8 mouse cellular contexts compared by ENCODE assay signal in genomic region chr2:30441518-30442497, GRCm38 (mm10). TPM values are rescaled to one million over a fixed set of nuclear protein-coding genes. Genes with fewer than 3 reads are reported as not detected.
DNase-seq lines count a peak whose midpoint lies in the region; ATAC-seq and TF ChIP-seq lines count a peak whose summit lies in the region.

No protein-coding gene starts in this region.

- H3K9me3 ChIP-seq in ES-Bruce4 (replicated peaks; ENCODE audit: control insufficient read depth, insufficient read depth, low read length, poor library complexity, severe bottlenecking): no peaks in the 10 kb centered on the region
- no peaks in the 10 kb centered on the region for H3K9me3 ChIP-seq in lung, embryonic 15.5 days

- peak; percentile 69 for ATAC-seq in frontal cortex, adult (ENCODE audit: low TSS enrichment)
- peak; percentile 47 to 54 for ATAC-seq in hematopoietic stem cell, adult 5-6 weeks (replicated peaks in 1 of 2; ENCODE audit: insufficient read depth in 1 of 2, low FRiP score in 2 of 2, low TSS enrichment in 1 of 2, low read depth in 1 of 2, poor library complexity in 2 of 2, severe bottlenecking in 2 of 2)
- ATAC-seq in lung, embryonic 15.5 days (ENCODE audit: borderline replicate concordance, extremely low read depth, low FRiP score, low TSS enrichment): peak; percentile 78

- peaks cover 29% of the 10 kb centered on the region for H3K36me3 ChIP-seq in ES-Bruce4 (ENCODE audit: control insufficient read depth, insufficient read depth, low read length, poor library complexity, severe bottlenecking)
- H3K36me3 ChIP-seq in lung, embryonic 15.5 days: peaks cover 46% of the 10 kb centered on the region

- H3K4me2 ChIP-seq in lung, embryonic 15.5 days: peak overlapping the region; percentile 70

- H3K4me3 ChIP-seq in ES-Bruce4 (ENCODE audit: low read depth, low read length): peak overlapping the region; percentile 59
- peak overlapping the region; percentile 36 for H3K4me3 ChIP-seq in lung, embryonic 15.5 days

- H3K4me1 ChIP-seq in ES-Bruce4 (ENCODE audit: control insufficient read depth, insufficient read depth, low read length): peaks cover 15% of the 10 kb centered on the region
- H3K4me1 ChIP-seq in lung, embryonic 15.5 days: peaks cover 69% of the 10 kb centered on the region

- peak overlapping the region; percentile 91 for H3K27ac ChIP-seq in ES-Bruce4 (ENCODE audit: insufficient read depth, low read length)
- H3K27ac ChIP-seq in lung, embryonic 15.5 days: peak overlapping the region; percentile 99

- peak; percentile 99 for TF ChIP-seq EP300 in ES-Bruce4 (IDR thresholded peaks at IDR 0.05; ENCODE audit: insufficient read depth, low read depth, low read length)

- peak overlapping the region; percentile 56 for H3K9ac ChIP-seq in ES-Bruce4 (ENCODE audit: low read depth, poor library complexity, severe bottlenecking)
- H3K9ac ChIP-seq in lung, embryonic 15.5 days: peak overlapping the region; percentile 63

- H3K27me3 ChIP-seq in ES-Bruce4 (ENCODE audit: control insufficient read depth, insufficient read depth, low read length, poor library complexity, severe bottlenecking): no peaks in the 10 kb centered on the region
- H3K27me3 ChIP-seq in lung, embryonic 15.5 days: no peaks in the 10 kb centered on the region

- peak; percentile 79 for DNase-seq in c-Kit-positive CD71-negative TER-119-negative erythroid progenitor cells, embryonic 14.5 days (ENCODE audit: low read depth)
- DNase-seq in layer of hippocampus, adult 9-11 months: peak; percentile 90
- DNase-seq in ovary, postnatal 14 days (ENCODE audit: low spot score): peak; percentile 64
- DNase-seq in thymus, postnatal 14 days: peak; percentile 51

- no peak for TF ChIP-seq CTCF in ES-Bruce4 (IDR thresholded peaks at IDR 0.05; ENCODE audit: low read depth, low read length)

- no peak for TF ChIP-seq POLR2A in ES-Bruce4 (IDR thresholded peaks at IDR 0.05; ENCODE audit: insufficient read depth, low read length)

- 1% methylated on average over 15 of the region's 15 CpGs for WGBS in lung, embryonic 15.5 days

RNA-seq across cellular contexts. Expression of gene Ptpa, which starts 26.0 kb away (rescaled TPM):
- polyA plus RNA-seq in ES-Bruce4 (2011; ENCODE audit: insufficient read depth, insufficient read length, low read depth, missing spikeins): 83.1 and 91.6 TPM in 2 replicates
- 60.4 and 66.6 TPM in 2 replicates for total RNA-seq in hematopoietic stem cell, adult 5-6 weeks (2017)
- polyA plus RNA-seq in lung, embryonic 15.5 days (2015; fragmentation: Nextera tagmentation; extraction: Ambion mirVana): 164 and 165 TPM in 2 replicates

RNA-seq across cellular contexts. Expression of gene Crat, which starts 26.2 kb away (rescaled TPM):
- 8.9 and 12.3 TPM in 2 replicates for polyA plus RNA-seq in ES-Bruce4 (2011; ENCODE audit: insufficient read depth, insufficient read length, low read depth, missing spikeins)
- total RNA-seq in hematopoietic stem cell, adult 5-6 weeks (2017): 7.1 and 8.9 TPM in 2 replicates
- 32.0 and 34.1 TPM in 2 replicates for polyA plus RNA-seq in lung, embryonic 15.5 days (2015; fragmentation: Nextera tagmentation; extraction: Ambion mirVana)

RNA-seq across cellular contexts. Expression of gene Ier5l, which starts 32.2 kb away (rescaled TPM):
- polyA plus RNA-seq in ES-Bruce4 (2011; ENCODE audit: insufficient read depth, insufficient read length, low read depth, missing spikeins): 5.3 and 6.2 TPM in 2 replicates
- total RNA-seq in hematopoietic stem cell, adult 5-6 weeks (2017): 0.19 and 2.4 TPM in 2 replicates
- 2.0 and 2.8 TPM in 2 replicates for polyA plus RNA-seq in lung, embryonic 15.5 days (2015; fragmentation: Nextera tagmentation; extraction: Ambion mirVana)

RNA-seq across cellular contexts. Expression of gene Dolpp1, which starts 49.8 kb away (rescaled TPM):
- 42.3 and 44.3 TPM in 2 replicates for polyA plus RNA-seq in ES-Bruce4 (2011; ENCODE audit: insufficient read depth, insufficient read length, low read depth, missing spikeins)
- total RNA-seq in hematopoietic stem cell, adult 5-6 weeks (2017): 7.4 and 24.5 TPM in 2 replicates
- polyA plus RNA-seq in lung, embryonic 15.5 days (2015; fragmentation: Nextera tagmentation; extraction: Ambion mirVana): 37.7 and 46.9 TPM in 2 replicates

Comparison
In these comparisons a context has a peak if more than half of its experiments do, and no peak if none do; other contexts are left out.
1. Peak in every context shown above with its lines: DNase-seq, ATAC-seq, H3K4me3 ChIP-seq and H3K27ac ChIP-seq.